Mouse (Mus musculus) c-Kit-positive CD71-positive TER-119-positive erythroid progenitor cells, embryonic 14.5 days (primary cell): ENCODE results near the gene Pspn.
A peak's percentile ranks its signal among the peaks of the same experiment; 100 is the strongest.

Experiments
- DNase-seq: peaks from one replicate; pipeline ENCODE4 v3.0.0-alpha.2; 2013; ENCODE audit warnings: low spot score

Gene Pspn

DNA sequence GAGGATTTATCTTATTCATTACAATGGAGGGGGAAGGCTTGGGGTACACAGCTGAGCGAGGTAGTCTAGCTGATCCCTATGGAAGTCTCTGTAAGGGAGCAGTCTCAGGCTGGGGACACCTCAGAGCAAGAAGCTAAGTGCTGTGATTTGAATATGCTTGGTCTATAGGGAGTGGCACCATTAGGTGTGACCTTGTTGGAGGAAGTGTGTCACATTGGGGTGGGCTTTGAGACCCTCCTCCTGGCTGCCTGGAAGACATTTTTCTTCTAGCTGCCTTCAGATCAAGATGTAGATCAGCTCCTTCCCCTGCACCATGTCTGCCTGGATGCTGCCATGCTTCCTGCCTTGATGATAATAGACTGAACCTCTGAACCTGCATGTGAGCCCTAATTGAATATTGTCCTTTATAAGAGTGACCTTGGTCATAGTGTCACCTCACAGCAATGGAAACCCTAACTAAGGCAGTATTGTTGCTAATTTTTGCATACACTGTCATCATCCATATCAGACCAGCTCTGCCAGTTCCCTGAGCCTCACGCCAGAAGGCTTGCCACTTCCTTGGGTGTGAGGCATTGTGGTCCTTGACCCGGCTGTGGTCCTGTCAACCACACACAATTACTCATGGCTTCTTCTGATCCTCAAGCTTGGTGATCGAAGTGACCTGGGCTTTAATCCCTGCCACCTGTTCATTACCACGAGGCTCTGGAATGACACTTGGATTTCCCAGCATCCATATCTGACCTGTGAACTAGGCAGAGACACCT is 37.0 kb downstream of the Pspn start:
- no peak for DNase-seq

DNA sequence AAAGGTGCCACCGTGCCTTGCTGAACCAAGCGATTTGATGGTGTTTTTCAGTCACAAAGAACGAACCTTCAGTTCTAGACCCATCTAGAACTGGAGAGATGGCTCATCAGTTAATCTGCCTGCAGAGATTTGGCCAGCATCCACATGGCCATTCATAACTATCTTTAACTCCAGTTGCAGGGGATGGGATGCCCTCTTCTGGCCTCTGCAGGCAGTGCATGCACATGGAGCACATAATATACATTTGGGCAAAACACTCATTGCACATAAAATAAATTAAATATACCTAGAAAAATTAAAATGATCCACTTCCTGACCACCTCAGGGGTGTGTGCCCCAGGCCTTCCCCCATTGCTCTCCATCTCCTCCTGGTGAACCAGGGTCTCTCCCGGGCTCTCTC is 37.9 kb downstream of the Pspn start:
- DNase-seq: no peak

DNA sequence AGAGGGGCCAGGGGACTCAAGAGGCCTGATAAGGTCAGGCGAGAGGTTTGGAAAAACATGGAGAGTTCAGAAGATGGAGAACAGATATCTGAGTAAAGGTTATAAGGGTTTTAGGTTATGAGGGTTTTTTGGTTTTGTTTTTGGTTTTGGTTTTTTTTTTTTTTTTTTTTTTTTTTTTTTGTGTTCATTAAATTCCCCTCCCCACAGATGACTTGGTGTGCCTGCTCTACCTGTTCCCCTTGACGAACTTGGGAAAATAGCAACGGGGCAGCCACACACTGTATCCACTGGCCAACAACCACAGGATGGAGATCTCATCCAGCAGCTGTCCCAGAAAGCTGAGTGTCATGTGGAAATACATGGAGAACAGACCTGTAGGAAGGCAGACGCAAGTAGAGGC is 41.2 kb downstream of the Pspn start:
- DNase-seq: no peak

DNA sequence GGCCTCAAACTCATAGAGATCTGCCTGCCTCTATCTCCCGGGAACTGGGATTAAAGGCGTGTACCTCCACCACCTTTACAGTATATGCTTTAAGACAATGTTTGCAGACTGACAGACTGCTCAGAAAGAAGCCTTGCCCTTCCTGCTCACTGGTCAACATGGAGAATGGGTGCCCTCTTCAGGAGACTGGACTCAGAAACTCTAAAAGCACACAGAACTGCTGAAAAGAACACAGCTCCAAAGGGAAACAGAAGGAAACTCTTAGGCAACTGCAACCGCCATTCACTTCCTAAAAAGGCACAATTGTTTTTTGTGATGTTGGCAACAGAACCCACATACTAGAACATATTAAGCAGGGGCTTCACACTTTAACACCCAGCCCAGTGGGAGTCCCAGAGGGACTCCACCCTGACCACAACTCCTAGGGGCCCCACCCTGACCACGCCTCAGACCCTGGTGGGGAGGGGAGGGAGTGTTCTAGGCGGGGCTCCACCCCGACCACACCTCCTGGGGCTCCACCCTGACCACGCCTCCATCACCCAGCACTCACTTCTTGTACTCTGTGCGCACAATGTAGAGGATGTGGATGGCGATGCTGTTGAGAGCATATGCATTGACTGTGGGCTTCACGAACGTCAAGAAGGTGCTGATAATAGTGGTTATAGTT is 41.9 kb downstream of the Pspn start:
- peak; percentile 74 for DNase-seq

DNA sequence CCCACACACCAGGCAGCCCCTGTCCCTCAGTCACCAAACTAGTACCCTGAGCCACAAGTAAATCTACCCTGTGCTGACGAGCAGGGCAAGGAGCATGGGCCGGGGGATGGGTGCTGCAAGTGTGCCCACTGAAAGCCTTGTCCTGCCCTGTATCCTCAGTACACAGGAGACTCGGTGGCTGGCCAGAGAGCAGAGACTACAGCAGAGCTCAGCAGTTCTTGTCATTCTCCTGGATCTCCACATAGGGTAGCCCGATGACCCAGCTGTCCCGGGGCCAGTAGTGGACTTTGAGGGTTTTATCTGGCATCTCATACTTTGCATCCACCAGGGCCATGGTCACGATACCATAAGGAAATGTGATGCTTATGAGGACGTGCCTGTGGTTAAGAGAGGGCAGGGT is 44.9 kb downstream of the Pspn start:
- no peak for DNase-seq

DNA sequence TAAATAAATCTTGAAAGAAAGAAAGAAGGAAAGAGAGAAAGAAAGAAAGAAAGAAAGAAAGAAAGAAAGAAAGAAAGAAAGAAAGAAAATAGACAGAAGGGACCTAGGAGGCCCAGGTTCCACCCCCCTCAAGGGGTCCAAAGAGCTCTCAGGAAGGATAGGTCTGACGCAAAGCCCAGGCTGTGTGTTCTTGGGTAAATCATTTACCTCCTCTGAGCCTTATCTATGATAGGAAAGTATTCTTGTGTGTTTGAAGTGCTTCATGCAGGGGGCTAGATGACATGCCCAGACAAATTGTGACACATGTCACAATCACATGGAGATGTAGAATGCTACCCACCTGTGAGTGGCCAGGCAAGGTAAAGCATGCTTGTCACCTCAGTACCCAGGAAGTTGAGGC is 47.2 kb downstream of the Pspn start:
- no peak for DNase-seq

DNA sequence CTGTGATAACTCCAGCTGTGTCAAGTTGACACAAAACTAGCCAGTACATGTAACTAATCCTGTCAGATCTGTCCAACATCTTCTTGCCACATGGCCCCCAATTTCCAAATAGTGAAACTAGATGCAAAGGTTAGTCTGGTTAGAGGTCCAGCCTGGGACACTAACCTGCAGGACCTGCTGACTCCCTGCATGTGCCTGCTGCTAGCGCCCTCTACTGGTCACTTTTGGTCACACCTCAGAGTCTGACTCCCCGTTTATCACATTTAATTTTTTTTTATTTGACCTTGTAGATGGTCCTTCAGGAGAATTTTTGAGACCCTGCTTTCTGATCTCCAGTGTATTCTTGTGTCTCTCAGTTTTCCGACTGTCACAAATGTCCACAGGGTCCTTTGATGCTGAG is 48.9 kb downstream of the Pspn start:
- peak; percentile 69 for DNase-seq
